Mouse (Mus musculus) G1E (cell line): ENCODE measurements around the gene Magi1.

Experiments used
- CTCF ChIP-seq: IDR thresholded peaks from 2 replicates; pipeline ENCODE4 v1.5.1; 2012; ENCODE audit warnings: low read depth, low read length, inconsistent platforms, mixed read lengths
- GATA1 ChIP-seq: IDR thresholded peaks from 2 replicates; pipeline ENCODE4 v1.6.1; 2012; ENCODE audit warnings: borderline replicate concordance, low read length, inconsistent platforms, mixed read lengths
- POLR2AphosphoS5 ChIP-seq: IDR thresholded peaks from 2 replicates; pipeline ENCODE4 v1.6.1; 2012; ENCODE audit warnings: low read depth, low read length, inconsistent platforms; ENCODE audit not compliant: insufficient replicate concordance
- TAL1 ChIP-seq: conservative IDR thresholded peaks from 2 replicates; pipeline ENCODE4 v1.6.1; 2012; ENCODE audit warnings: low read depth, low read length, inconsistent platforms, mixed read lengths

DNA sequence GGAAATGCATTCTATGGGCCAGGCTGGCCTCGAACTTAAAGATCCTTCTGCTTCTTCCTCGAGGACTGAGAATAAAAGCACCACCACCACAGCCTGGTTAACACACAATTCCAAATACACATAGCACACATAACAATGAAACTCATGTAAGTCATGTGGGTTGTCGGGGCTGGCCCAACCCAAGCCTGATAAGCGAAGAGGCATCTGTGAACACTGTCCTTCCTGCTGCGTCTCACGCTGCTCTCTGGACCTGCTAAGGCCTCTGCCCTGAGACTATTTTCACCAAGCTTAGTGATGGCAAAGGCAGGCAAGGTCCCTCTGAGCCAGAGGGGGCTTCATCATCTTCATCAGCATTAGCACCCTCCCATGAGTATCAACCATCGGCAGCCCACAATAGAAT lies 360.8 kb downstream of the Magi1 start:
- TF ChIP-seq CTCF: no peak
- TF ChIP-seq GATA1: no peak
- TF ChIP-seq TAL1: no peak
- TF ChIP-seq POLR2AphosphoS5: no peak
